Mouse (Mus musculus): Measurements from ENCODE around the gene Sptb.

- TF ChIP-seq CTCF (IDR thresholded peaks at IDR 0.05; ENCODE audit: borderline replicate concordance, insufficient read depth, low read depth, low read length) (no peak), POLR2A (IDR thresholded peaks at IDR 0.05; ENCODE audit: borderline replicate concordance, insufficient read depth, low read length) (no peak)
These were observed 162.3 kb downstream of the Sptb start for GRCm38 (mm10) chr12:76548082-76548423.

Measured in cerebellum, adult 2 months (tissue).